Mouse (Mus musculus): ENCODE measurements around the gene Eml6.

DNA sequence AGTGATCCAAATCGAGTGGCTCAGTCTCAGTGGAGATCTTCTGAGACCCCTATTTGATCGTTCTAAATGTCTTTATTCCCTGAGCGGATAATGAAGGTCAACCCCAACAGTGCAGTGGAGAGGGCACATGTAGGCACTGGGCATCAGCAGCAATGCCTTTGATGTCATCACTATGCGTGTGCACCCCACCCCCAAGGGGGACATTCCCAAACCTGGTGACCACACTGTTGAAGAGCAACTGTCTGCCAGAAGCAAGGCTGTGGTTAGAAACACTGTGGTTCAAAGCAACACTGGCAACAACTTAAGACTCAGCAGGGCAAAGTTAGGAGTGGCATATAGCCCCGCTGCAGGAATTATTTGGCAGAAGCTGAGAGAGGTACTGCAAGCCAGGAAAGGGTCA is 218.5 kb downstream of the Eml6 start:
- no peak for TF ChIP-seq GATA1 (IDR thresholded peaks at IDR 0.05; ENCODE audit: low read length)
- no peak for TF ChIP-seq TAL1 (IDR thresholded peaks at IDR 0.05; ENCODE audit: low read length)
